Mouse (Mus musculus): ENCODE measurements at regions not wholly inside any gene's neighbourhood (a gene's known extent, or its start where the extent isn't known, plus 50 kb on each side); places are given as distances from the start of the nearest gene placed in this dataset.

- in situ Hi-C loops (cut with MboI, MseI) = no loop called here
These were observed 371.4 kb upstream of the Eda2r start for GRCm38 (mm10) chrX:97748251-97749016.

- in situ Hi-C loops (cut with MboI, MseI) = no loop called here
These were observed 367.3 kb upstream of the Eda2r start for GRCm38 (mm10) chrX:97744356-97744755.

- in situ Hi-C loops (cut with MboI, MseI) = no loop called here
These were observed 347.5 kb upstream of the Eda2r start for GRCm38 (mm10) chrX:97724537-97724936.

- in situ Hi-C loops (cut with MboI, MseI) = loop anchor here in 1 of 2 experiments (10.0 kb wide), 1 partner anchor 817 kb away; no protein-coding TSS in a partner anchor
These were observed 330.8 kb upstream of the Eda2r start for GRCm38 (mm10) chrX:97707851-97708250.

- in situ Hi-C loops (cut with MboI, MseI) = no loop called here
These were observed 281.7 kb upstream of the Eda2r start for GRCm38 (mm10) chrX:97658726-97659125.

- in situ Hi-C loops (cut with MboI, MseI) = no loop called here
These were observed 274.7 kb upstream of the Eda2r start for GRCm38 (mm10) chrX:97651601-97652290.

Data from T-helper 17 cell (primary cell).